Mouse (Mus musculus) CH12.LX (cell line): Measurements from ENCODE around the gene Gpr75.

Experiments used
- CHD2 ChIP-seq: IDR thresholded peaks from 2 replicates; pipeline ENCODE4 v1.6.1; 2011; ENCODE audit warnings: low read length, improper control_type of control experiment
- ELF1 ChIP-seq: IDR thresholded peaks from 2 replicates; pipeline ENCODE4 v1.6.1; 2014; ENCODE audit warnings: low read depth, mild to moderate bottlenecking, inconsistent platforms, low read length, improper control_type of control experiment
- HCFC1 ChIP-seq: IDR thresholded peaks from 2 replicates; pipeline ENCODE4 v1.6.1; 2012; ENCODE audit warnings: low read depth, mild to moderate bottlenecking, inconsistent platforms, low read length, improper control_type of control experiment
- MAX ChIP-seq: IDR thresholded peaks from 2 replicates; pipeline ENCODE4 v1.6.1; 2011; ENCODE audit warnings: low read length, improper control_type of control experiment
- PAX5 ChIP-seq: IDR thresholded peaks from 2 replicates; pipeline ENCODE4 v1.6.1; 2012; ENCODE audit warnings: low read length, inconsistent platforms, mixed read lengths
- POLR2AphosphoS2 ChIP-seq: IDR thresholded peaks from 2 replicates; pipeline ENCODE4 v1.6.1; 2011; ENCODE audit warnings: low read depth, low read length, improper control_type of control experiment
- SMC3 ChIP-seq: IDR thresholded peaks from 2 replicates; pipeline ENCODE4 v1.6.1; 2011; ENCODE audit warnings: low read depth, low read length, improper control_type of control experiment
- USF2 ChIP-seq: conservative IDR thresholded peaks from 2 replicates; pipeline ENCODE4 v1.6.1; 2011; ENCODE audit warnings: low read depth, low read length, improper control_type of control experiment
- ZMIZ1 ChIP-seq: IDR thresholded peaks from 2 replicates; pipeline ENCODE4 v1.6.1; 2012; ENCODE audit warnings: low read depth, mild to moderate bottlenecking, inconsistent platforms, low read length, improper control_type of control experiment

- TF ChIP-seq HCFC1 (no peak), USF2 (no peak), CHD2 (no peak), PAX5 (no peak), ELF1 (no peak), ZMIZ1 (no peak), SMC3 (no peak), MAX (no peak), POLR2AphosphoS2 (no peak)
These were observed 43.3 kb downstream of the Gpr75 start for GRCm38 (mm10) chr11:30928498-30928897.
